Mouse (Mus musculus) kidney, embryonic 15.5 days (tissue): ENCODE results near the gene Map10. TPM values are rescaled to one million over a fixed set of nuclear protein-coding genes. Genes with fewer than 3 reads are reported as not detected.

ENCODE experiments used
- ATAC-seq: fragments of 200-750 bp; cut with Nextera tagmentation; replicated peaks from 2 replicates; pipeline ENCODE4 v1.8.0; 2017; ENCODE audit warnings: moderate TSS enrichment; ENCODE audit not compliant: low FRiP score
- H3K27ac ChIP-seq: fragments of 300-500 bp; sonication (generic); 2 replicates; pipeline ENCODE4 v1.5.1; 2015; ENCODE audit warnings: mild to moderate bottlenecking, inconsistent platforms
- H3K27me3 ChIP-seq: fragments of 300-500 bp; sonication (generic); 2 replicates; pipeline ENCODE4 v1.6.1; 2015; ENCODE audit warnings: inconsistent platforms
- H3K36me3 ChIP-seq: fragments of 300-500 bp; sonication (generic); 2 replicates; pipeline ENCODE4 v1.6.1; 2015; ENCODE audit warnings: inconsistent platforms
- H3K4me1 ChIP-seq: fragments of 300-500 bp; sonication (generic); 2 replicates; pipeline ENCODE4 v1.6.1; 2015; ENCODE audit warnings: inconsistent platforms
- H3K4me2 ChIP-seq: fragments of 300-500 bp; sonication (generic); 2 replicates; pipeline ENCODE4 v1.6.1; 2015; ENCODE audit warnings: moderate library complexity, mild to moderate bottlenecking, inconsistent platforms
- H3K4me3 ChIP-seq: fragments of 300-500 bp; sonication (generic); replicated peaks from 2 replicates; pipeline ENCODE4 v1.5.1; 2015; ENCODE audit warnings: mild to moderate bottlenecking, inconsistent platforms
- H3K9ac ChIP-seq: fragments of 300-500 bp; sonication (generic); 2 replicates; pipeline ENCODE4 v1.6.1; 2015; ENCODE audit warnings: mild to moderate bottlenecking, inconsistent platforms
- H3K9me3 ChIP-seq: fragments of 300-500 bp; sonication (generic); replicated peaks from 2 replicates; pipeline ENCODE4 v1.6.1; 2016; ENCODE audit warnings: inconsistent platforms
- WGBS: fragments of 180-500 bp; shearing (Covaris S2); methylation state at CpG from one replicate; pipeline ENCODE4 v1.1.7; 2015; ENCODE audit warnings: mixed read lengths; 5-methylcytosine and 5-hydroxymethylcytosine counted together
- polyA plus RNA-seq: library from polyadenylated mRNA; unstranded; fragments of >200 nt; fragmentation: Nextera tagmentation; extraction: Ambion mirVana; gene quantifications from 2 replicates; pipeline ENCODE4 v1.2.1, GENCODE M21; 2015

The Map10 gene
- 6.1 and 7.1 TPM in 2 replicates for polyA plus RNA-seq

- Histone ChIP-seq H3K27ac (peak within 1 kb of the TSS; percentile 73), H3K36me3 (peaks cover 21% of the 10 kb centered on the region), H3K4me3 (peak within 1 kb of the TSS; percentile 62), H3K4me2 (peak within 1 kb of the TSS; percentile 87), H3K9me3 (peaks cover 22% of the 10 kb centered on the region), H3K9ac (peak within 1 kb of the TSS; percentile 63), H3K27me3 (no peaks in the 10 kb centered on the region), H3K4me1 (peaks cover 28% of the 10 kb centered on the region)
- peak; percentile 87 for ATAC-seq
- 1% methylated on average over 55 of the region's 62 CpGs for WGBS
Observed at GRCm38 (mm10) chr8:125669700-125670195, at the start of gene Map10. TSS of gene Map10 (plus strand) at chr8:125669818.

GRCm38 (mm10) chr8:125620301-125620700 is 49.3 kb upstream of the Map10 start:
- Histone ChIP-seq H3K36me3 (no peaks in the 10 kb centered on the region), H3K27me3 (no peaks in the 10 kb centered on the region), H3K4me3 (no peak overlapping the region), H3K9ac (no peak overlapping the region), H3K27ac (0 out of 2 replicates have a peak overlapping the region, but pooled peaks have one; percentile 50), H3K9me3 (no peaks in the 10 kb centered on the region), H3K4me1 (peaks cover 39% of the 10 kb centered on the region), H3K4me2 (no peak overlapping the region)
- ATAC-seq: no peak
- 33% methylated on average over 4 of the region's 4 CpGs for WGBS

GRCm38 (mm10) chr8:125624287-125624686 is 45.3 kb upstream of the Map10 start:
- Histone ChIP-seq H3K4me1 (peaks cover 28% of the 10 kb centered on the region), H3K9ac (no peak overlapping the region), H3K27me3 (no peaks in the 10 kb centered on the region), H3K4me2 (no peak overlapping the region), H3K9me3 (0 out of 2 replicates have a peak, but pooled peaks cover 4% of the 10 kb centered on the region), H3K27ac (peak overlapping the region; percentile 38; the same call in 1 of the 2 replicates), H3K36me3 (no peaks in the 10 kb centered on the region), H3K4me3 (no peak overlapping the region)
- 43% methylated on average over 8 of the region's 8 CpGs for WGBS
- ATAC-seq: no peak

GRCm38 (mm10) chr8:125626381-125626780 is 43.2 kb upstream of the Map10 start:
- ATAC-seq: no peak
- Histone ChIP-seq H3K36me3 (no peaks in the 10 kb centered on the region), H3K4me1 (peaks cover 12% of the 10 kb centered on the region; the same call in 1 of the 2 replicates), H3K9ac (no peak overlapping the region), H3K4me3 (no peak overlapping the region), H3K27me3 (no peaks in the 10 kb centered on the region), H3K4me2 (no peak overlapping the region), H3K9me3 (0 out of 2 replicates have a peak, but pooled peaks cover 4% of the 10 kb centered on the region), H3K27ac (no peak overlapping the region)
- 89% methylated on average over 8 of the region's 8 CpGs for WGBS

GRCm38 (mm10) chr8:125628834-125629233 is 40.8 kb upstream of the Map10 start:
- H3K9ac ChIP-seq: no peak overlapping the region
- H3K4me1 ChIP-seq: peaks cover 7% of the 10 kb centered on the region; the same call in 1 of the 2 replicates
- no peak overlapping the region for H3K4me3 ChIP-seq
- ATAC-seq: no peak
- H3K27ac ChIP-seq: no peak overlapping the region
- no peaks in the 10 kb centered on the region for H3K27me3 ChIP-seq
- 0 out of 2 replicates have a peak, but pooled peaks cover 4% of the 10 kb centered on the region for H3K9me3 ChIP-seq
- no peaks in the 10 kb centered on the region for H3K36me3 ChIP-seq
- no peak overlapping the region for H3K4me2 ChIP-seq
- WGBS: 89% methylated on average over 1 of the region's 1 CpGs

- H3K9me3 ChIP-seq: no peaks in the 10 kb centered on the region
- whole genome bisulfite sequencing: 69% methylated on average over 6 of the region's 6 CpGs
Observed at GRCm38 (mm10) chr8:125638411-125639058, 31.1 kb upstream of the Map10 start.

GRCm38 (mm10) chr8:125639631-125640030 is 30.0 kb upstream of the Map10 start:
- WGBS: 72% methylated on average over 2 of the region's 2 CpGs
- no peak for ATAC-seq

More at GRCm38 (mm10) chr8:125638411-125639058, 31.1 kb upstream of the Map10 start:
- Histone ChIP-seq H3K27me3 (no peaks in the 10 kb centered on the region), H3K4me2 (no peak overlapping the region), H3K4me3 (no peak overlapping the region), H3K36me3 (no peaks in the 10 kb centered on the region), H3K4me1 (peaks cover 12% of the 10 kb centered on the region; the same call in 1 of the 2 replicates), H3K27ac (no peak overlapping the region), H3K9ac (no peak overlapping the region)
- peak; percentile 66; the same call in 1 of the 2 replicates for ATAC-seq

GRCm38 (mm10) chr8:125640766-125641165 is 28.9 kb upstream of the Map10 start:
- Histone ChIP-seq H3K4me2 (no peak overlapping the region), H3K36me3 (no peaks in the 10 kb centered on the region), H3K27me3 (no peaks in the 10 kb centered on the region), H3K4me3 (no peak overlapping the region), H3K27ac (no peak overlapping the region), H3K9me3 (no peaks in the 10 kb centered on the region), H3K9ac (no peak overlapping the region), H3K4me1 (peaks cover 12% of the 10 kb centered on the region; the same call in 1 of the 2 replicates)
- 47% methylated on average over 5 of the region's 5 CpGs for WGBS
- ATAC-seq: no peak

More at GRCm38 (mm10) chr8:125639631-125640030, 30.0 kb upstream of the Map10 start:
- no peak overlapping the region for H3K4me3 ChIP-seq
- H3K27me3 ChIP-seq: no peaks in the 10 kb centered on the region
- no peak overlapping the region for H3K27ac ChIP-seq
- no peaks in the 10 kb centered on the region for H3K36me3 ChIP-seq
- no peak overlapping the region for H3K9ac ChIP-seq
- H3K4me2 ChIP-seq: no peak overlapping the region
- H3K4me1 ChIP-seq: peaks cover 12% of the 10 kb centered on the region; the same call in 1 of the 2 replicates
- no peaks in the 10 kb centered on the region for H3K9me3 ChIP-seq

GRCm38 (mm10) chr8:125641808-125642207 is 27.8 kb upstream of the Map10 start:
- Histone ChIP-seq H3K4me2 (no peak overlapping the region), H3K27ac (no peak overlapping the region), H3K4me1 (peaks cover 12% of the 10 kb centered on the region; the same call in 1 of the 2 replicates), H3K36me3 (no peaks in the 10 kb centered on the region), H3K9me3 (no peaks in the 10 kb centered on the region), H3K9ac (no peak overlapping the region), H3K27me3 (no peaks in the 10 kb centered on the region), H3K4me3 (no peak overlapping the region)
- no peak for ATAC-seq
- WGBS: 67% methylated on average over 6 of the region's 6 CpGs

- Histone ChIP-seq H3K27me3 (no peaks in the 10 kb centered on the region), H3K4me1 (no peaks in the 10 kb centered on the region), H3K9ac (no peak overlapping the region), H3K4me2 (no peak overlapping the region), H3K27ac (no peak overlapping the region), H3K36me3 (no peaks in the 10 kb centered on the region), H3K4me3 (no peak overlapping the region), H3K9me3 (no peaks in the 10 kb centered on the region)
- ATAC-seq: no peak
- 74% methylated on average over 10 of the region's 10 CpGs for WGBS
Observed at GRCm38 (mm10) chr8:125645757-125646478, 23.7 kb upstream of the Map10 start.

GRCm38 (mm10) chr8:125649447-125649846 is 20.2 kb upstream of the Map10 start:
- H3K27ac ChIP-seq: no peak overlapping the region
- H3K27me3 ChIP-seq: no peaks in the 10 kb centered on the region
- no peak for ATAC-seq
- WGBS: 82% methylated on average over 4 of the region's 4 CpGs
- H3K4me1 ChIP-seq: 0 out of 2 replicates have a peak, but pooled peaks cover 4% of the 10 kb centered on the region
- H3K4me2 ChIP-seq: no peak overlapping the region
- no peak overlapping the region for H3K4me3 ChIP-seq
- no peak overlapping the region for H3K9ac ChIP-seq
- no peaks in the 10 kb centered on the region for H3K9me3 ChIP-seq
- no peaks in the 10 kb centered on the region for H3K36me3 ChIP-seq

- 74% methylated on average over 2 of the region's 2 CpGs for WGBS
Observed at GRCm38 (mm10) chr8:125654821-125655220, 14.8 kb upstream of the Map10 start.

More at GRCm38 (mm10) chr8:125654821-125655220, 14.8 kb upstream of the Map10 start:
- Histone ChIP-seq H3K27me3 (no peaks in the 10 kb centered on the region), H3K9me3 (no peaks in the 10 kb centered on the region), H3K4me1 (0 out of 2 replicates have a peak, but pooled peaks cover 4% of the 10 kb centered on the region), H3K4me2 (no peak overlapping the region), H3K27ac (no peak overlapping the region), H3K9ac (no peak overlapping the region), H3K36me3 (no peaks in the 10 kb centered on the region), H3K4me3 (no peak overlapping the region)
- no peak for ATAC-seq
